Mouse (Mus musculus) megakaryocyte, embryonic 14.5 days (primary cell): Measurements from ENCODE around the gene Uaca.

Experiments used
- FLI1 ChIP-seq: IDR thresholded peaks from 2 replicates; pipeline ENCODE4 v1.6.1; 2012; ENCODE audit warnings: low read length, inconsistent platforms, mixed read lengths
- GATA1 ChIP-seq: IDR thresholded peaks from 3 replicates; pipeline ENCODE4 v1.6.1; 2012; ENCODE audit warnings: mixed read lengths, low read length, inconsistent platforms, borderline replicate concordance

DNA sequence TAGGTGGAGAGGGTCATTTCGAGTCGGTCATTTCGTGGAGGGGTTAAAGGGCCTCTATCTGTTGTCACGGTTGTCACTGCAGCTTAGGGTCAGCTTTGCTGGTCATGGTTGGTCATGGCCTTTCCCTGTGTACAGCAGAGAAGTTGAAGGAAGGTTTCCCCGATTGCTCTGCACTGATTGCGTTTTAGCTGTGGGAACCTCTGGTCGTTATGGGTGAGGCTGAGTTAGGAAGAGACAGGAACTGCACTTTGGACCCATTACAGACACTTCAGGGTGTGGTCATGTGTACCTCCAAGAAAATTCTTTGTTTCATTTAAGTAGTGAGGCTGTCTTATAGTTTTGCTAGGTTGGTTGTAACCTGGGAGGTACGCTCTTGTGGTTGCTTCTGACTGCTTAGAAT is 21.2 kb downstream of the Uaca start:
- TF ChIP-seq GATA1 (no peak), FLI1 (no peak)
